Mouse (Mus musculus) left cerebral cortex, adult 6 months (tissue): ENCODE results near the gene BC025446. TPM values are rescaled to one million over a fixed set of nuclear protein-coding genes. Genes with fewer than 3 reads are reported as not detected.

ENCODE experiments used
- long read RNA-seq, 2 experiments: library from polyadenylated mRNA; unstranded; transcript quantifications; one replicate each; pipeline ENCODE4 v2.0.0; 2019 to 2020
- polyA plus RNA-seq: library from polyadenylated mRNA; unstranded; fragments of <200 nt; fragmentation: Nextera tagmentation; gene quantifications from 2 replicates; pipeline ENCODE4 v1.2.3, GENCODE M21; 2021

The BC025446 gene
- polyA plus RNA-seq, result not detected in 2 replicates
- long read RNA-seq, experiment 1, result 0 reads
- long read RNA-seq, experiment 2, result 0 reads

DNA sequence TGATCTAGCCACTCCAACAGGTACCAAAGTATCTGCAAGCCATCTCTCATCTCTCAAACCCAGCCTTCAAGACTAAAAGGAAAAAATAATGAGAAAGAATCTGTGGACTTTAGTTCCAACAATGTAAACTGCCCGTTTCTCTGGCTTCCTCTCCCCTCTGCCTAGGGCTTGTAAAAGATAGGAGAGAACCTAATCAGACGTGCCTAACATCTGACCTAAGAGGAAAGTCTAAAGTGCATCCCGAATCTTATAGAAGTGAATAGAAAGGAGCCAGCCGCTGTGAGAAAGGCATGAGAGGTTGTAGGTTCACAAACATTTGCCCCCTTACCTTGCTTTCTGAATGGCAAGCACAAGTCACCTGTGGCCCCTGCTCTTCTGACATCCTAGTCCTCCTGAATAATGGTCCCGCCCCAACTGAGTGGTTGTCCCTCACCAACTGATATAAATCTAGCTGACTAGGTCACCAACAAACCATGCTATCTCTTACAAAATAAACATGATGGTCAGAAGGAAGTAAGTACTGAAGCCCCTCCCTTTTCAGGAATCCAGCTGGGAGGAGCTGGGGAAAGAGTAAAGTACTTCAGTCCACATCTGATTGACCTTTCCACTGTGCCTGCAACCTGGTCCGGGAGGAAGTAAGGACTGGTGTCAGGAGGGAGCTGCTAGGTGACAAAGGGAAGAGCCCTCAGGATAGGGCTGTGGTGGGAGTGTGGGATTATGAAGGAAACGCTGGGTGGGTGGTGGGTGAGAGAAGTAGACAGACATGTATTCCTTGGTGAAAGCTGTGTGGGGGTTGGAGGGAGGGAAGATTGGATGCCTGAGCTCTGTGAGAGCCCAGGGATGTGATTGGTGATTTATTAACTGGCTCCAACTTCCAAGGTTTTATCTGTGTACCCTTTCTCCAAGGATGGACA, at the start of gene BC025446:
TSS of gene BC025446 (plus strand) at position 599 of the 914 bp plus-strand sequence.

DNA sequence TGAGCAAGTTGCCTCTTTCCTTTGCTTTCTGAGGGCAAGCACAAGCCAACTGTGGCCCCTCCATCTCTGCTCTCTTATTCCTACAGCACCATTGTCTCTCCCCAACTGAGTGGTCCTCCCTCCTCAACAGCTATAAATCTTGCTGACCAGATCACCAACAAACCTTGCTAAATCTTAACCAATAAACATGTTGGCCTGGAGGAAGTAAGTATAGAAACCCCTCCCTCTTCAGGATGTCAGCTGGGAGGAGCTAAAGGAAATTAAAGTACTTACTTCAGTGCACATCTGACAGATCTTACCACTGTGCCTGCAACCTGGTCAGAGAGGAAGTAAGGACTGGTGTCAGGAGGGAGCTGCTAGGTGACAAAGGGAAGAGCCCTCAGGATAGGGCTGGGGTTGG, 51.9 kb downstream of the BC025446 start, which contains the start of gene Ly6f:
TSS of gene Ly6f (plus strand) at position 301 of the 400 bp plus-strand sequence.

Other genes starting within 250 kb of the BC025446 start
- gene Ly6i, start 232.9 kb upstream of the BC025446 start, polyA plus RNA-seq, result not detected in 2 replicates
- gene Ly6a, start 218.3 kb upstream of the BC025446 start, polyA plus RNA-seq, result 31.7 and 49.0 TPM in 2 replicates
- gene Ly6c1, start 167.5 kb upstream of the BC025446 start, polyA plus RNA-seq, result 48.7 and 70.2 TPM in 2 replicates
- 0.44 TPM in 1 of 2 replicates, not detected in the other for gene Ly6c2, start 104.4 kb upstream of the BC025446 start, polyA plus RNA-seq
- not detected in 2 replicates for gene Ly6g, start 61.1 kb upstream of the BC025446 start, polyA plus RNA-seq
- gene Ly6f, start 52.0 kb downstream of the BC025446 start, polyA plus RNA-seq, result not detected in 2 replicates